Mouse (Mus musculus) brain, embryonic 14.5 days (tissue): ENCODE results near the gene Zfp672.

Source experiments
- CTCF ChIP-seq: fragments of 200-500 bp; IDR thresholded peaks from 2 replicates; pipeline ENCODE4 v1.5.1; 2012; ENCODE audit warnings: inconsistent platforms, mild to moderate bottlenecking, moderate library complexity, borderline replicate concordance; ENCODE audit not compliant: insufficient read depth, insufficient read length; ENCODE audit errors: extremely low read depth
- POLR2A ChIP-seq: fragments of 200-500 bp; IDR thresholded peaks from 2 replicates; pipeline ENCODE4 v1.6.1; 2012; ENCODE audit warnings: mild to moderate bottlenecking, inconsistent platforms, borderline replicate concordance; ENCODE audit not compliant: poor library complexity, insufficient read depth, insufficient read length, severe bottlenecking; ENCODE audit errors: extremely low read depth

DNA sequence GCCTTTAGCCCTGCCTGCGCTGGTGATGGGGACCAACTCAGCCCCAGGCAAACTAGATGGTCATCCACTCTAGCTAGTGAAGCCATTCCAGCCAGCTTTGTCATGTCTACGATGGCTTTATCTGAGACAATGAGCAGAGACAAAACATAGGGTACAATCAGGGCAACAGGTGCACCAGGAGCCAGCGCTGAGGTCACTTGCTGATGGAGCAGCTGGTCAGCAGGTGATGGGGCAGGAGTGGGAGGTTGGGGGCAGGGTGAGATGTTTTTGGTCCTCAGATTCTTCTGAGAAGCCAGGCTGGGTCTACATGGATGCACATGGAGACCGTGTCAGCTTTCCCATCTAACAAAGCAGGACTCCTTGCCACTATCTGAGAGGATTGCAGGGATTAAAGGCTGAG, 39.3 kb downstream of the Zfp672 start:
- TF ChIP-seq POLR2A (no peak), CTCF (no peak)
